Mouse (Mus musculus): ENCODE measurements around the gene Aurkb. TPM values are rescaled to one million over a fixed set of nuclear protein-coding genes. Genes with fewer than 3 reads are reported as not detected.

The Aurkb gene
- total RNA-seq, 2 experiments from 2014 or later, result 38.0 to 43.3 TPM

GRCm38 (mm10) chr11:69098762-69099091 is 53.3 kb downstream of the Aurkb start:
- DNase-seq, result peak; percentile 99

GRCm38 (mm10) chr11:69099177-69099914 is 53.9 kb downstream of the Aurkb start:
- DNase-seq, result peak; percentile 93

- peak; percentile 97 for DNase-seq
Measured at GRCm38 (mm10) chr11:69099915-69100345, 54.5 kb downstream of the Aurkb start.

GRCm38 (mm10) chr11:69100639-69101360 is 55.4 kb downstream of the Aurkb start:
- peak; percentile 32 for DNase-seq

Other genes starting within 250 kb of the Aurkb start
- gene Ndel1, start 173.8 kb upstream of the Aurkb start, total RNA-seq (2021), result 10 to 100 TPM; 57.9 to 66.3 TPM
- gene Rnf222, start 157.1 kb upstream of the Aurkb start, total RNA-seq (2021), result under 1 TPM; 0.21 to 0.32 TPM
- gene Rpl26, start 144.1 kb upstream of the Aurkb start, total RNA-seq (2021), result 100 to 1,000 TPM; 896 to 908 TPM
- gene Odf4, start 118.6 kb upstream of the Aurkb start, total RNA-seq (2021), result not detected
- 10 to 100 TPM; 32.1 to 36.8 TPM for gene Arhgef15, start 88.2 kb upstream of the Aurkb start, total RNA-seq (2021)
- 1 to 10 TPM in 1 of 2 experiments, under 1 TPM in 1; 0.91 to 1.4 TPM for gene Slc25a35, start 77.5 kb upstream of the Aurkb start, total RNA-seq (2021)
- gene Rangrf, start 70.5 kb upstream of the Aurkb start, total RNA-seq (2021), result 10 to 100 TPM; 41.0 to 44.7 TPM
- 10 to 100 TPM; 14.3 to 14.5 TPM for gene Pfas, start 37.2 kb upstream of the Aurkb start, total RNA-seq (2021)
- 10 to 100 TPM; 36.8 to 37.7 TPM for gene Ctc1, start 29.7 kb upstream of the Aurkb start, total RNA-seq (2021)
- gene Borcs6, start 14.1 kb downstream of the Aurkb start, total RNA-seq (2021), result 10 to 100 TPM; 13.8 to 14.3 TPM
- gene Tmem107, start 25.2 kb downstream of the Aurkb start, total RNA-seq (2021), result 1 to 10 TPM; 6.7 to 8.6 TPM
- gene Vamp2, start 42.8 kb downstream of the Aurkb start, total RNA-seq (2021), result 10 to 100 TPM; 80.2 to 84.6 TPM
- 10 to 100 TPM; 42.6 to 55.6 TPM for gene Per1, start 49.6 kb downstream of the Aurkb start, total RNA-seq (2021)
- under 1 TPM; 0.23 to 0.29 TPM for gene Hes7, start 74.8 kb downstream of the Aurkb start, total RNA-seq (2021)
- gene 9130213A22Rik, start 76.9 kb downstream of the Aurkb start, total RNA-seq (2021), result under 1 TPM; 0.29 to 0.65 TPM
- under 1 TPM in 1 of 2 experiments, not detected in 1; 0.45 TPM for gene Aloxe3, start 80.2 kb downstream of the Aurkb start, total RNA-seq (2021)
- not detected for gene Alox12b, start 111.3 kb downstream of the Aurkb start, total RNA-seq (2021)
- 1 to 10 TPM; 3.8 to 5.0 TPM for gene Alox8, start 152.2 kb downstream of the Aurkb start, total RNA-seq (2021)
- under 1 TPM; 0.09 to 0.12 TPM for gene Gucy2e, start 191.4 kb downstream of the Aurkb start, total RNA-seq (2021)